Mouse (Mus musculus) hindbrain, embryonic 11.5 days (tissue): ENCODE measurements around the gene Tomm40l. TPM values are rescaled to one million over a fixed set of nuclear protein-coding genes. Genes with fewer than 3 reads are reported as not detected.
A peak's percentile ranks its signal among the peaks of the same experiment; 100 is the strongest.

Experiments
- ATAC-seq: fragments of 200-750 bp; cut with Nextera tagmentation; 2 replicates; pipeline ENCODE4 v1.8.0; 2017; ENCODE audit warnings: mild to moderate bottlenecking, moderate TSS enrichment, moderate library complexity; ENCODE audit not compliant: low FRiP score
- DNase-seq: peaks from one replicate; pipeline ENCODE4 v3.0.0-alpha.2; 2015; ENCODE audit warnings: low spot score
- H3K27ac ChIP-seq: fragments of 300-500 bp; sonication (generic); 2 replicates; pipeline ENCODE4 v1.5.1; 2014; ENCODE audit warnings: mild to moderate bottlenecking, low read depth, low read length
- H3K27me3 ChIP-seq: fragments of 300-500 bp; sonication (generic); 2 replicates; pipeline ENCODE4 v1.6.1; 2014; ENCODE audit warnings: mild to moderate bottlenecking, low read length, moderate library complexity, mixed read lengths; ENCODE audit not compliant: control insufficient read depth, insufficient read depth
- H3K36me3 ChIP-seq: fragments of 300-500 bp; sonication (generic); 2 replicates; pipeline ENCODE4 v1.6.1; 2014; ENCODE audit warnings: mild to moderate bottlenecking, low read length, moderate library complexity, mixed read lengths; ENCODE audit not compliant: control insufficient read depth, insufficient read depth
- H3K4me1 ChIP-seq: fragments of 300-500 bp; sonication (generic); replicated peaks from 2 replicates; pipeline ENCODE4 v1.6.1; 2014; ENCODE audit warnings: low read length, mixed read lengths; ENCODE audit not compliant: control insufficient read depth, insufficient read depth
- H3K4me2 ChIP-seq: fragments of 300-500 bp; sonication (generic); replicated peaks from 2 replicates; pipeline ENCODE4 v1.6.1; 2014; ENCODE audit warnings: mild to moderate bottlenecking, low read depth, low read length
- H3K4me3 ChIP-seq: fragments of 300-500 bp; sonication (generic); 2 replicates; pipeline ENCODE4 v1.5.1; 2014; ENCODE audit warnings: low read depth, low read length
- H3K9ac ChIP-seq: fragments of 300-500 bp; sonication (generic); 2 replicates; pipeline ENCODE4 v1.6.1; 2014; ENCODE audit warnings: low read depth, low read length
- H3K9me3 ChIP-seq: fragments of 300-500 bp; sonication (generic); 2 replicates; pipeline ENCODE4 v1.6.1; 2016; ENCODE audit warnings: low read length; ENCODE audit not compliant: control insufficient read depth
- WGBS: fragments of 180-500 bp; shearing (Covaris S2); extraction: QIAGEN DNeasy Blood & Tissue Kit; methylation state at CpG from one replicate; pipeline ENCODE4 v1.1.7; 2014; 5-methylcytosine and 5-hydroxymethylcytosine counted together
- polyA plus RNA-seq: library from polyadenylated mRNA; unstranded; fragments of >200 nt; fragmentation: Nextera tagmentation; extraction: Ambion mirVana; gene quantifications from 2 replicates; pipeline ENCODE4 v1.2.1, GENCODE M21; 2014

The Tomm40l gene
- polyA plus RNA-seq, 1 experiment from 2014 or later: 23.5 TPM

GRCm38 (mm10) chr1:171252415-171252814 is 30.1 kb upstream of the Tomm40l start:
- DNase-seq: no peak
- Histone ChIP-seq H3K4me3 (no peak overlapping the region), H3K9ac (peak overlapping the region; percentile 27; the same call in 1 of the 2 replicates), H3K9me3 (no peaks in the 10 kb centered on the region), H3K4me2 (0 out of 2 replicates have a peak overlapping the region, but pooled peaks have one; percentile 45), H3K36me3 (no peaks in the 10 kb centered on the region), H3K4me1 (peaks cover 10% of the 10 kb centered on the region), H3K27ac (no peak overlapping the region; the same call in 1 of the 2 replicates), H3K27me3 (no peaks in the 10 kb centered on the region)
- 54% methylated on average over 17 of the region's 17 CpGs for WGBS
- no peak for ATAC-seq

GRCm38 (mm10) chr1:171251594-171252324 is 29.4 kb upstream of the Tomm40l start:
- Histone ChIP-seq H3K9me3 (no peaks in the 10 kb centered on the region), H3K27ac (peak overlapping the region; percentile 56; the same call in 1 of the 2 replicates), H3K27me3 (no peaks in the 10 kb centered on the region), H3K4me1 (peaks cover 10% of the 10 kb centered on the region), H3K4me2 (peak overlapping the region; percentile 45), H3K4me3 (peak overlapping the region; percentile 23; the same call in 1 of the 2 replicates), H3K36me3 (no peaks in the 10 kb centered on the region), H3K9ac (peak overlapping the region; percentile 27; the same call in 1 of the 2 replicates)
- ATAC-seq (no peak), DNase-seq (peak; percentile 48)
- WGBS: 2% methylated on average over 13 of the region's 13 CpGs

- Histone ChIP-seq H3K4me2 (peak within 1 kb of the TSS; percentile 45), H3K27me3 (no peaks in the 10 kb centered on the region), H3K9me3 (no peaks in the 10 kb centered on the region), H3K27ac (peak within 1 kb of the TSS; percentile 67), H3K4me3 (peak within 1 kb of the TSS; percentile 23), H3K36me3 (no peaks in the 10 kb centered on the region), H3K9ac (peak within 1 kb of the TSS; percentile 33; the same call in 1 of the 2 replicates), H3K4me1 (peaks cover 14% of the 10 kb centered on the region)
- DNase-seq (peak; percentile 48), ATAC-seq (0 out of 2 replicates have a peak, but pooled peaks have one; percentile 15)
- WGBS: 10% methylated on average over 25 of the region's 26 CpGs
Observed at GRCm38 (mm10) chr1:171250680-171251593, 28.6 kb upstream of the Tomm40l start, which contains the start of gene Ndufs2. Ndufs2 (minus strand) TSS chr1:171251388.

GRCm38 (mm10) chr1:171249913-171250600 is 27.7 kb upstream of the Tomm40l start, which contains the start of gene Adamts4:
Adamts4 (plus strand) TSS chr1:171250421.
- H3K27ac ChIP-seq: peak within 1 kb of the TSS; percentile 67; the same call in 1 of the 2 replicates
- H3K4me1 ChIP-seq: peaks cover 14% of the 10 kb centered on the region
- peak within 1 kb of the TSS; percentile 33; the same call in 1 of the 2 replicates for H3K9ac ChIP-seq
- WGBS: 7% methylated on average over 5 of the region's 5 CpGs
- H3K36me3 ChIP-seq: no peaks in the 10 kb centered on the region
- H3K4me3 ChIP-seq: peak within 1 kb of the TSS; percentile 23
- no peaks in the 10 kb centered on the region for H3K27me3 ChIP-seq
- no peaks in the 10 kb centered on the region for H3K9me3 ChIP-seq
- H3K4me2 ChIP-seq: peak within 1 kb of the TSS; percentile 45
- DNase-seq: peak; percentile 68
- ATAC-seq: no peak

GRCm38 (mm10) chr1:171248386-171249226 is 26.3 kb upstream of the Tomm40l start:
- ATAC-seq: peak; percentile 4; the same call in 1 of the 2 replicates
- H3K4me1 ChIP-seq: peaks cover 14% of the 10 kb centered on the region
- WGBS: 29% methylated on average over 3 of the region's 3 CpGs

GRCm38 (mm10) chr1:171247916-171248315 is 25.6 kb upstream of the Tomm40l start:
- H3K4me1 ChIP-seq: peaks cover 14% of the 10 kb centered on the region
- H3K9ac ChIP-seq: no peak overlapping the region
- peak overlapping the region; percentile 52 for H3K4me2 ChIP-seq
- H3K4me3 ChIP-seq: peak overlapping the region; percentile 26; the same call in 1 of the 2 replicates
- peak overlapping the region; percentile 43 for H3K27ac ChIP-seq
- DNase-seq (peak; percentile 22), ATAC-seq (no peak)
- no peaks in the 10 kb centered on the region for H3K36me3 ChIP-seq
- H3K27me3 ChIP-seq: no peaks in the 10 kb centered on the region
- 34% methylated on average over 4 of the region's 4 CpGs for WGBS
- no peaks in the 10 kb centered on the region for H3K9me3 ChIP-seq

More at GRCm38 (mm10) chr1:171248386-171249226, 26.3 kb upstream of the Tomm40l start:
- H3K36me3 ChIP-seq: no peaks in the 10 kb centered on the region
- no peaks in the 10 kb centered on the region for H3K9me3 ChIP-seq
- no peak overlapping the region for H3K4me2 ChIP-seq
- H3K4me3 ChIP-seq: no peak overlapping the region
- no peak overlapping the region for H3K9ac ChIP-seq
- peak; percentile 36 for DNase-seq
- no peak overlapping the region for H3K27ac ChIP-seq
- no peaks in the 10 kb centered on the region for H3K27me3 ChIP-seq

- Histone ChIP-seq H3K4me1 (peaks cover 14% of the 10 kb centered on the region), H3K4me3 (peak overlapping the region; percentile 26), H3K36me3 (0 out of 2 replicates have a peak, but pooled peaks cover 3% of the 10 kb centered on the region), H3K4me2 (peak overlapping the region; percentile 52), H3K27me3 (no peaks in the 10 kb centered on the region), H3K9me3 (no peaks in the 10 kb centered on the region), H3K27ac (peak overlapping the region; percentile 43), H3K9ac (peak overlapping the region; percentile 35; the same call in 1 of the 2 replicates)
- ATAC-seq: peak; percentile 10; the same call in 1 of the 2 replicates
- DNase-seq: no peak
- 12% methylated on average over 13 of the region's 13 CpGs for WGBS
Observed at GRCm38 (mm10) chr1:171247453-171247841, 25.1 kb upstream of the Tomm40l start.
